Mouse (Mus musculus): ENCODE measurements at regions not wholly inside any gene's neighbourhood (a gene's known extent, or its start where the extent isn't known, plus 50 kb on each side); places are given as distances from the start of the nearest gene placed in this dataset.
A peak's percentile ranks its signal among the peaks of the same experiment; 100 is the strongest.

- no peak for DNase-seq
Measured at GRCm38 (mm10) chrX:97748251-97749016, 371.4 kb upstream of the Eda2r start.

GRCm38 (mm10) chrX:97744356-97744755, 367.3 kb upstream of the Eda2r start:
- no peak for DNase-seq

- peak in 1 of 2 experiments; percentile 0 for DNase-seq
Measured at GRCm38 (mm10) chrX:97724537-97724936, 347.5 kb upstream of the Eda2r start.

- DNase-seq: no peak
Measured at GRCm38 (mm10) chrX:97707851-97708250, 330.8 kb upstream of the Eda2r start.

- DNase-seq: no peak
Measured at GRCm38 (mm10) chrX:97658726-97659125, 281.7 kb upstream of the Eda2r start.

- no peak for DNase-seq
Measured at GRCm38 (mm10) chrX:97651601-97652290, 274.7 kb upstream of the Eda2r start.

Data from cerebellum, postnatal 10 days (tissue).